Mouse (Mus musculus) liver, adult 2 months (tissue): ENCODE results near the gene Muc3a.

ENCODE experiments used
- CTCF ChIP-seq: fragments of 200-500 bp; IDR thresholded peaks from 2 replicates; pipeline ENCODE4 v1.5.1; 2011; ENCODE audit warnings: low read depth, low read length, control low read depth
- POLR2A ChIP-seq: fragments of 200-500 bp; IDR thresholded peaks from 2 replicates; pipeline ENCODE4 v1.6.1; 2011; ENCODE audit warnings: low read length, control low read depth; ENCODE audit not compliant: insufficient read depth; ENCODE audit errors: extremely low read depth

GRCm38 (mm10) chr5:137211114-137211829, 917 bp downstream of the Muc3a start:
- TF ChIP-seq CTCF (no peak), POLR2A (no peak)
